Mouse (Mus musculus): ENCODE data around the gene Pde7b.

Gene Pde7b

GRCm38 (mm10) chr10:20421299-20421883, 303.5 kb downstream of the Pde7b start:
- no peak for DNase-seq (ENCODE audit: low read depth)

GRCm38 (mm10) chr10:20420296-20420695, 304.6 kb downstream of the Pde7b start:
- DNase-seq (ENCODE audit: low read depth), result no peak

- no peak for DNase-seq (ENCODE audit: low read depth)
Observed at GRCm38 (mm10) chr10:20418856-20419219, 306.0 kb downstream of the Pde7b start.

GRCm38 (mm10) chr10:20418202-20418855, 306.5 kb downstream of the Pde7b start:
- DNase-seq (ENCODE audit: low read depth), result no peak

GRCm38 (mm10) chr10:20409181-20409580, 315.7 kb downstream of the Pde7b start:
- DNase-seq (ENCODE audit: low read depth), result no peak

GRCm38 (mm10) chr10:20408336-20408735, 316.5 kb downstream of the Pde7b start:
- no peak for DNase-seq (ENCODE audit: low read depth)

- no peak for DNase-seq (ENCODE audit: low read depth)
Observed at GRCm38 (mm10) chr10:20405471-20405870, 319.4 kb downstream of the Pde7b start.

GRCm38 (mm10) chr10:20402941-20403340, 321.9 kb downstream of the Pde7b start:
- DNase-seq (ENCODE audit: low read depth), result no peak

- DNase-seq (ENCODE audit: low read depth), result no peak
Observed at GRCm38 (mm10) chr10:20400406-20400805, 324.5 kb downstream of the Pde7b start.

- no peak for DNase-seq (ENCODE audit: low read depth)
Observed at GRCm38 (mm10) chr10:20398641-20399390, 326.1 kb downstream of the Pde7b start.

GRCm38 (mm10) chr10:20398224-20398623, 326.7 kb downstream of the Pde7b start:
- DNase-seq (ENCODE audit: low read depth), result peak; percentile 6

GRCm38 (mm10) chr10:20395778-20396177, 329.1 kb downstream of the Pde7b start:
- DNase-seq (ENCODE audit: low read depth), result no peak

GRCm38 (mm10) chr10:20394815-20395214, 330.1 kb downstream of the Pde7b start:
- no peak for DNase-seq (ENCODE audit: low read depth)

- no peak for DNase-seq (ENCODE audit: low read depth)
Observed at GRCm38 (mm10) chr10:20390568-20390967, 334.3 kb downstream of the Pde7b start.

GRCm38 (mm10) chr10:20382807-20383419, 342.0 kb downstream of the Pde7b start:
- DNase-seq (ENCODE audit: low read depth), result no peak

- no peak for DNase-seq (ENCODE audit: low read depth)
Observed at GRCm38 (mm10) chr10:20381352-20381751, 343.5 kb downstream of the Pde7b start.

GRCm38 (mm10) chr10:20380798-20381197, 344.1 kb downstream of the Pde7b start:
- DNase-seq (ENCODE audit: low read depth), result no peak

- no peak for DNase-seq (ENCODE audit: low read depth)
Observed at GRCm38 (mm10) chr10:20379071-20379735, 345.7 kb downstream of the Pde7b start.

- no peak for DNase-seq (ENCODE audit: low read depth)
Observed at GRCm38 (mm10) chr10:20377621-20378020, 347.3 kb downstream of the Pde7b start.

GRCm38 (mm10) chr10:20372046-20372445, 352.8 kb downstream of the Pde7b start:
- no peak for DNase-seq (ENCODE audit: low read depth)

- no peak for DNase-seq (ENCODE audit: low read depth)
Observed at GRCm38 (mm10) chr10:20362450-20363118, 362.3 kb downstream of the Pde7b start.
